Mouse (Mus musculus): ENCODE measurements around the gene Pdgfb. TPM values are rescaled to one million over a fixed set of nuclear protein-coding genes. Genes with fewer than 3 reads are reported as not detected.

Gene Pdgfb
- polyA plus RNA-seq, 1 experiment from 2014 or later: 1.6 TPM

Small RNA genes within 50 kb of the gene (microRNA-seq; reads per million reads assigned to microRNA genes)
- gene Mir7213: 1.5 reads per million

Other genes with a start within 250 kb of the Pdgfb start
- 62.1 and 62.5 TPM in 2 replicates for gene Dnal4, start 237.1 kb downstream of the Pdgfb start, polyA plus RNA-seq (2014; fragmentation: Nextera tagmentation; extraction: Ambion mirVana)
- gene Nptxr, start 210.2 kb downstream of the Pdgfb start, polyA plus RNA-seq (2014; fragmentation: Nextera tagmentation; extraction: Ambion mirVana): 0.37 and 0.48 TPM in 2 replicates
- gene Npcd, start 180.7 kb downstream of the Pdgfb start, polyA plus RNA-seq (2014; fragmentation: Nextera tagmentation; extraction: Ambion mirVana): 0.50 TPM in 1 of 2 replicates, not detected in the other
- 11.1 and 12.5 TPM in 2 replicates for gene Cbx6, start 180.3 kb downstream of the Pdgfb start, polyA plus RNA-seq (2014; fragmentation: Nextera tagmentation; extraction: Ambion mirVana)
- gene Apobec3, start 123.3 kb downstream of the Pdgfb start, polyA plus RNA-seq (2014; fragmentation: Nextera tagmentation; extraction: Ambion mirVana): 9.7 and 11.8 TPM in 2 replicates
- 0.97 and 1.4 TPM in 2 replicates for gene Cbx7, start 43.9 kb downstream of the Pdgfb start, polyA plus RNA-seq (2014; fragmentation: Nextera tagmentation; extraction: Ambion mirVana)
- gene Syngr1, start 76.4 kb upstream of the Pdgfb start, polyA plus RNA-seq (2014; fragmentation: Nextera tagmentation; extraction: Ambion mirVana): 3.0 and 4.1 TPM in 2 replicates
- 1,283 and 1,338 TPM in 2 replicates for gene Rpl3, start 76.9 kb upstream of the Pdgfb start, polyA plus RNA-seq (2014; fragmentation: Nextera tagmentation; extraction: Ambion mirVana)
- 35.4 and 35.5 TPM in 2 replicates for gene Tab1, start 118.2 kb upstream of the Pdgfb start, polyA plus RNA-seq (2014; fragmentation: Nextera tagmentation; extraction: Ambion mirVana)
- gene Mgat3, start 158.7 kb upstream of the Pdgfb start, polyA plus RNA-seq (2014; fragmentation: Nextera tagmentation; extraction: Ambion mirVana): 6.5 and 6.8 TPM in 2 replicates
- gene Mief1, start 219.0 kb upstream of the Pdgfb start, polyA plus RNA-seq (2014; fragmentation: Nextera tagmentation; extraction: Ambion mirVana): 33.8 and 36.7 TPM in 2 replicates
- not detected in 2 replicates for gene AC140267.1, start 220.9 kb upstream of the Pdgfb start, polyA plus RNA-seq (2014; fragmentation: Nextera tagmentation; extraction: Ambion mirVana)
- 110 and 125 TPM in 2 replicates for gene Atf4, start 240.2 kb upstream of the Pdgfb start, polyA plus RNA-seq (2014; fragmentation: Nextera tagmentation; extraction: Ambion mirVana)
- 74.7 and 79.0 TPM in 2 replicates for gene Rps19bp1, start 249.3 kb upstream of the Pdgfb start, polyA plus RNA-seq (2014; fragmentation: Nextera tagmentation; extraction: Ambion mirVana)